Mouse (Mus musculus): ENCODE measurements around the gene Rhox4b. TPM values are rescaled to one million over a fixed set of nuclear protein-coding genes. Genes with fewer than 3 reads are reported as not detected.
"Not testable (repeated sequence)": the region's sequence is repeated elsewhere in the genome, so short reads cannot be mapped to it uniquely, and the experiment has no call there.

Rhox4b gene
- not detected in 2 replicates for total RNA-seq (2014; fragmentation: Nextera tagmentation)
- not detected in 2 replicates for total RNA-seq (2017)

GRCm38 (mm10) chrX:37432194-37432593 is at the start of gene Rhox4b:
Gene Rhox4b, plus strand, starts transcription at chrX:37432494.
- ATAC-seq (replicated peaks; ENCODE audit: low FRiP score, low TSS enrichment, poor library complexity, severe bottlenecking) = not testable (repeated sequence)

- not testable (repeated sequence) for ATAC-seq (replicated peaks; ENCODE audit: low FRiP score, low TSS enrichment, poor library complexity, severe bottlenecking)
Observed at GRCm38 (mm10) chrX:37390548-37390947, 41.7 kb upstream of the Rhox4b start, which contains the start of gene Rhox4a2. Gene Rhox4a2, plus strand, starts transcription at chrX:37390848.

GRCm38 (mm10) chrX:37411767-37412166 is 20.5 kb upstream of the Rhox4b start, which contains the start of gene Rhox2b:
Gene Rhox2b, plus strand, starts transcription at chrX:37412067.
- not testable (repeated sequence) for ATAC-seq (replicated peaks; ENCODE audit: low FRiP score, low TSS enrichment, poor library complexity, severe bottlenecking)

- not testable (repeated sequence) for ATAC-seq (replicated peaks; ENCODE audit: low FRiP score, low TSS enrichment, poor library complexity, severe bottlenecking)
Observed at GRCm38 (mm10) chrX:37453380-37453779, 21.1 kb downstream of the Rhox4b start, which contains the start of gene Rhox2c. Gene Rhox2c, plus strand, starts transcription at chrX:37453680.

- not testable (repeated sequence) for ATAC-seq (replicated peaks; ENCODE audit: low FRiP score, low TSS enrichment, poor library complexity, severe bottlenecking)
Observed at GRCm38 (mm10) chrX:37458285-37458684, 26.0 kb downstream of the Rhox4b start, which contains the start of gene Rhox3c. Gene Rhox3c, plus strand, starts transcription at chrX:37458585.

- not testable (repeated sequence) for ATAC-seq (replicated peaks; ENCODE audit: low FRiP score, low TSS enrichment, poor library complexity, severe bottlenecking)
Observed at GRCm38 (mm10) chrX:37480037-37480436, 47.7 kb downstream of the Rhox4b start, which contains the start of gene Rhox4c. Gene Rhox4c, plus strand, starts transcription at chrX:37480337.

Other genes with a start within 250 kb of the Rhox4b start
- gene Ndufa1, start 241.3 kb upstream of the Rhox4b start, total RNA-seq (2014; fragmentation: Nextera tagmentation) = 231 and 296 TPM in 2 replicates
- gene Ndufa1, start 241.3 kb upstream of the Rhox4b start, total RNA-seq (2017) = 114 and 134 TPM in 2 replicates
- gene Rnf113a1, start 241.2 kb upstream of the Rhox4b start, total RNA-seq (2014; fragmentation: Nextera tagmentation) = 5.7 and 7.4 TPM in 2 replicates
- 0.80 and 4.4 TPM in 2 replicates for gene Rnf113a1, start 241.2 kb upstream of the Rhox4b start, total RNA-seq (2017)
- not detected in 2 replicates for gene Gm9, start 221.5 kb upstream of the Rhox4b start, total RNA-seq (2014; fragmentation: Nextera tagmentation)
- not detected in 2 replicates for gene Gm9, start 221.5 kb upstream of the Rhox4b start, total RNA-seq (2017)
- not detected in 2 replicates for gene Rhox1, start 210.2 kb upstream of the Rhox4b start, total RNA-seq (2014; fragmentation: Nextera tagmentation)
- not detected in 2 replicates for gene Rhox1, start 210.2 kb upstream of the Rhox4b start, total RNA-seq (2017)
- not detected in 2 replicates for gene Rhox2a, start 187.5 kb upstream of the Rhox4b start, total RNA-seq (2014; fragmentation: Nextera tagmentation)
- not detected in 2 replicates for gene Rhox2a, start 187.5 kb upstream of the Rhox4b start, total RNA-seq (2017)
- not detected in 2 replicates for gene Rhox3a, start 182.6 kb upstream of the Rhox4b start, total RNA-seq (2014; fragmentation: Nextera tagmentation)
- gene Rhox3a, start 182.6 kb upstream of the Rhox4b start, total RNA-seq (2017) = not detected in 2 replicates
- not detected in 2 replicates for gene Rhox4a, start 167.2 kb upstream of the Rhox4b start, total RNA-seq (2014; fragmentation: Nextera tagmentation)
- not detected in 2 replicates for gene Rhox4a, start 167.2 kb upstream of the Rhox4b start, total RNA-seq (2017)
- not detected in 2 replicates for gene Rhox3a2, start 52.5 kb upstream of the Rhox4b start, total RNA-seq (2014; fragmentation: Nextera tagmentation)
- not detected in 2 replicates for gene Rhox3a2, start 52.5 kb upstream of the Rhox4b start, total RNA-seq (2017)
- not detected in 2 replicates for gene Rhox4a2, start 41.6 kb upstream of the Rhox4b start, total RNA-seq (2014; fragmentation: Nextera tagmentation)
- gene Rhox4a2, start 41.6 kb upstream of the Rhox4b start, total RNA-seq (2017) = not detected in 2 replicates
- gene Rhox2b, start 20.4 kb upstream of the Rhox4b start, total RNA-seq (2014; fragmentation: Nextera tagmentation) = not detected in 2 replicates
- not detected in 2 replicates for gene Rhox2b, start 20.4 kb upstream of the Rhox4b start, total RNA-seq (2017)
- not detected in 2 replicates for gene Rhox2c, start 21.2 kb downstream of the Rhox4b start, total RNA-seq (2014; fragmentation: Nextera tagmentation)
- not detected in 2 replicates for gene Rhox2c, start 21.2 kb downstream of the Rhox4b start, total RNA-seq (2017)
- not detected in 2 replicates for gene Rhox3c, start 26.1 kb downstream of the Rhox4b start, total RNA-seq (2014; fragmentation: Nextera tagmentation)
- gene Rhox3c, start 26.1 kb downstream of the Rhox4b start, total RNA-seq (2017) = not detected in 2 replicates
- not detected in 2 replicates for gene Rhox4c, start 47.8 kb downstream of the Rhox4b start, total RNA-seq (2014; fragmentation: Nextera tagmentation)
- not detected in 2 replicates for gene Rhox4c, start 47.8 kb downstream of the Rhox4b start, total RNA-seq (2017)
- not detected in 2 replicates for gene Rhox2d, start 60.9 kb downstream of the Rhox4b start, total RNA-seq (2014; fragmentation: Nextera tagmentation)
- not detected in 2 replicates for gene Rhox2d, start 60.9 kb downstream of the Rhox4b start, total RNA-seq (2017)
- gene Rhox4d, start 81.9 kb downstream of the Rhox4b start, total RNA-seq (2014; fragmentation: Nextera tagmentation) = not detected in 2 replicates
- not detected in 2 replicates for gene Rhox4d, start 81.9 kb downstream of the Rhox4b start, total RNA-seq (2017)
- gene Rhox2e, start 98.0 kb downstream of the Rhox4b start, total RNA-seq (2014; fragmentation: Nextera tagmentation) = not detected in 2 replicates
- gene Rhox2e, start 98.0 kb downstream of the Rhox4b start, total RNA-seq (2017) = not detected in 2 replicates
- gene Rhox3e, start 109.5 kb downstream of the Rhox4b start, total RNA-seq (2014; fragmentation: Nextera tagmentation) = not detected in 2 replicates
- not detected in 2 replicates for gene Rhox3e, start 109.5 kb downstream of the Rhox4b start, total RNA-seq (2017)
- not detected in 2 replicates for gene Rhox4e, start 124.9 kb downstream of the Rhox4b start, total RNA-seq (2014; fragmentation: Nextera tagmentation)
- not detected in 2 replicates for gene Rhox4e, start 124.9 kb downstream of the Rhox4b start, total RNA-seq (2017)
- gene Rhox2f, start 138.9 kb downstream of the Rhox4b start, total RNA-seq (2014; fragmentation: Nextera tagmentation) = not detected in 2 replicates
- gene Rhox2f, start 138.9 kb downstream of the Rhox4b start, total RNA-seq (2017) = not detected in 2 replicates
- gene Rhox3f, start 148.5 kb downstream of the Rhox4b start, total RNA-seq (2014; fragmentation: Nextera tagmentation) = not detected in 2 replicates
- not detected in 2 replicates for gene Rhox3f, start 148.5 kb downstream of the Rhox4b start, total RNA-seq (2017)
- gene Rhox4f, start 175.2 kb downstream of the Rhox4b start, total RNA-seq (2014; fragmentation: Nextera tagmentation) = not detected in 2 replicates
- gene Rhox4f, start 175.2 kb downstream of the Rhox4b start, total RNA-seq (2017) = not detected in 2 replicates
- gene Rhox3g, start 196.1 kb downstream of the Rhox4b start, total RNA-seq (2014; fragmentation: Nextera tagmentation) = not detected in 2 replicates
- gene Rhox3g, start 196.1 kb downstream of the Rhox4b start, total RNA-seq (2017) = not detected in 2 replicates
- not detected in 2 replicates for gene Rhox2g, start 211.0 kb downstream of the Rhox4b start, total RNA-seq (2014; fragmentation: Nextera tagmentation)
- not detected in 2 replicates for gene Rhox2g, start 211.0 kb downstream of the Rhox4b start, total RNA-seq (2017)
- gene Rhox4g, start 218.8 kb downstream of the Rhox4b start, total RNA-seq (2014; fragmentation: Nextera tagmentation) = not detected in 2 replicates
- gene Rhox4g, start 218.8 kb downstream of the Rhox4b start, total RNA-seq (2017) = not detected in 2 replicates
- not detected in 2 replicates for gene Rhox3h, start 236.3 kb downstream of the Rhox4b start, total RNA-seq (2014; fragmentation: Nextera tagmentation)
- not detected in 2 replicates for gene Rhox3h, start 236.3 kb downstream of the Rhox4b start, total RNA-seq (2017)
- gene Rhox2h, start 240.8 kb downstream of the Rhox4b start, total RNA-seq (2014; fragmentation: Nextera tagmentation) = not detected in 2 replicates
- gene Rhox2h, start 240.8 kb downstream of the Rhox4b start, total RNA-seq (2017) = not detected in 2 replicates